Mouse (Mus musculus): Measurements from ENCODE around the gene Slc24a4. TPM values are rescaled to one million over a fixed set of nuclear protein-coding genes. Genes with fewer than 3 reads are reported as not detected.
"Not testable (repeated sequence)": the region's sequence is repeated elsewhere in the genome, so short reads cannot be mapped to it uniquely, and the experiment has no call there.

The Slc24a4 gene
- polyA plus RNA-seq, 1 experiment, result 0.06 TPM

DNA sequence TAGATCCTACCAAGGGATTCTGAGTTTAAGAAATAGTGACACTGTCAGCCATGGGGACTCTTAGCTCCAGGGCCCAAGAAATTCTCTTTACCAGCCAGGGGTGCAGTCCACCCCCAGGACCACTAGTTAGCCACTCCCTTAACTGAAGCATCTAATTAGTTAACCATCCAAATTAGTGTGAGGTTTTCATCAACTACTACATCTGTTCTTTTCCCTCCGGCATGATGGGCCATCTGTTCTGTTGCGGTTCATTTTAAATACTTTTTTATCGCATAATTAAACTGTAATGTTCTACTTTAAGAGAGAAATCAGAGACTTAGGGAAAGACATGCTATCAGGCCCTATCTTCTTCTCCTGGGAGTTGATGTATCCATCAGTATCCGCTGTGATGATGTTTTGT, 121.8 kb downstream of the Slc24a4 start:
- no peak for DNase-seq (ENCODE audit: low spot score)

- no peak for DNase-seq (ENCODE audit: low spot score)
Observed at GRCm38 (mm10) chr12:102251070-102251469, 122.5 kb downstream of the Slc24a4 start.

DNA sequence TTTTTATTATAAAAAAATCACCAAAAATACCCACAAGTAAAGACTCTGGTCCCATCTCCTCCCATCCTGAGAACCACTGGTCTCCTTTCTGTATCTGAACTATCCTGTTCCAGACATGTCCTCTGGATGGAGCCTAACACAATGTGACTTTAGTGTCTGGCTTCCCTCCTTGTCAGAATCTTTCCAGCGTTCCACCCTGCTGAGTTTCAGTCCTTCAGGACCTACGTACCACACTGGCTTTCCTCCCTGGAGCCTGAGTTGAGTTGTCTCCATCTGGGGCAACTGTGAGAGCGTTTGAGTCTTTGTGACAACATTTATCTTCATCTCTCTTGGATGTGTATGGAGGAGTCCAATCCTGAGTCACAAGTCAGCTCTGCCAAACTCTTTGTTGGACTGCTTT, 123.5 kb downstream of the Slc24a4 start:
- no peak for DNase-seq (ENCODE audit: low spot score)

GRCm38 (mm10) chr12:102252525-102252924, 124.0 kb downstream of the Slc24a4 start:
- no peak for DNase-seq (ENCODE audit: low spot score)

DNA sequence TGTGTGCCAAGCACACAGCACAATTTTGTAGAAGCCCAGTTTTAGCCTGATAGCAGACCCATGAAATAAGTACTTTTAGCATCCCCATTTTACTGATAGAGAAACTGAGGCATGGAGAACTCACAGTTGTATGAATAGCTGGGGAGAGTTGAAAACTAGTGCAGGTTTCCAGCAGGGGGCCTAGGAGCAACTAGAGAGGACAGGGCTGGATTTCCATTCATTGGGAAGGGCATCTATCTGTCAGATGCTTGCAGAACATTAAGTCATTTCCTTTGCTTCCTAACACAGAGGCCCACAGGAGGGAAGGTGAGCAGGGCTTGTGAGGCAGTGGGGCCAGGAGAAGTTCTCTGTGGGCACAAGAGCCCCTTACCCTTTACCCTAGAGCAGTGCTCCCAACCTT, 126.5 kb downstream of the Slc24a4 start:
- DNase-seq (ENCODE audit: low spot score), result no peak

DNA sequence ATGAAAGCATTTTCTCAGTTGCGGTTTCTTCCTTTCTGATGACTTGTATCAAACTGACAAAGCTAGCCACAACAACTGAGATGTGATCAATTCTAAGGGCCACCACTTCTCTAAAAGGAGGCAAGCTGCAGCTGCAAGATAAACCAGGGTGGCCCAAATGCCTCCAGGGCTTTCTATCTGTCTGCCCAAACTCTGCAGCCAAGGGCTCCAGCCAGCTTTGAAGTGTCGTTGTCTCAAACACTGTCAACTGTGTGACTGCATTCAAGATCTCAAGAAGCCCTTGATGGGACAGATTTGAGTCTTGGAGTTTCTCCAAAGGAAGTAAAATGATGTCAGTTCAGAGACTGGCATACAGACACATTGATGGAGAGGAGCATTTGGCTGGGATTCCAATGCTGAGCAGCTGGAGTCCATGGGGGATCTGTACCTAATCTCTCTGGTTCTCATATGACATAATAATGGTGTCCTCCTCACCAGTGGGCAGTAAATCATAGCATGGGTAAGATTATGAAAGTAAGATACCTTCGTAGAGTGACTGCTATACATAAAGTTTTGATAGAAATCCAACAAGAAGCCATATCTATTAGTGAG, 130.1 kb downstream of the Slc24a4 start:
- DNase-seq (ENCODE audit: low spot score), result no peak

DNA sequence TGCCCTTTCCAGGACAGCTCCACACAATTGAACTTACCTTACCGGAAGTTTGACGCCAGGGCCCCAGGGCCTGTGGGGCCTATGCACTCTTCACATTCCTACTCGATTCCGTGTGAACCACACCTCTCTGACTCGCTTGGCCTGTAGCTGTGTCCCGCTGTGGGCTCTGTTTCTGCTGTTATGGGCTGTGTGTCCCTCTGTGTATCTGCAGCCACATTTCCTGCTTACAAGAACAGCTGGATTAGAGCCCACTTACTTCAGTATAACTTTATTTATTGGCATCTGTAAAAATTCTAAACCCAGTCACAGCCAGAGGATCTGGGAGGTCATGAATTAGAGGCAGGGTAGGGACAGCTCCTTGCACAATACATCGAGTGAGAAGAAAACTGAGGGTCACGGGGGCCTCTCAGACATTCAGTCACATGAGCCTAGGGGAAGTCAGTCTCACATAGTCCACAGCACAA, 133.4 kb downstream of the Slc24a4 start:
- DNase-seq (ENCODE audit: low spot score), result no peak

DNA sequence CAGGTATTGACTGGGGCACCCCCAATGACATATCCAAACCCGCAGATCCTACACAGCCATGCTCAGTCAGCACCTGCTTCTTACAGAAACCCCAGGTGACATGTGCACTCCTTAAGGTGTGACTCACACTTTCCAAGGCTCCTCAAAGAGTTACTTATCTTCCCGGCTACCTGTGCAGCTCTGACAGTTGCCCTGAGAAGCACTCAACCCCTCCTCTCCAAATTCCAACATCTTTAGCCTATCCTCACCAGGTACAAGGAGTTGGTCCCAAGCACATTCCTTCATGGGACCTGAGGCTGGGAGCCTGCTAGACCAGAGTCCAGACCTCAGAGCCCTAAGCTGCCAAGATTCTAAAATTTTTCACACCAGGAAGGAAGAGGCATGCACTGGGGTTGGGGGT, 134.3 kb downstream of the Slc24a4 start:
- no peak for DNase-seq (ENCODE audit: low spot score)

- DNase-seq (ENCODE audit: low spot score), result no peak
Observed at GRCm38 (mm10) chr12:102263249-102263648, 134.7 kb downstream of the Slc24a4 start.

- no peak for DNase-seq (ENCODE audit: low spot score)
Observed at GRCm38 (mm10) chr12:102266433-102266832, 137.9 kb downstream of the Slc24a4 start.

DNA sequence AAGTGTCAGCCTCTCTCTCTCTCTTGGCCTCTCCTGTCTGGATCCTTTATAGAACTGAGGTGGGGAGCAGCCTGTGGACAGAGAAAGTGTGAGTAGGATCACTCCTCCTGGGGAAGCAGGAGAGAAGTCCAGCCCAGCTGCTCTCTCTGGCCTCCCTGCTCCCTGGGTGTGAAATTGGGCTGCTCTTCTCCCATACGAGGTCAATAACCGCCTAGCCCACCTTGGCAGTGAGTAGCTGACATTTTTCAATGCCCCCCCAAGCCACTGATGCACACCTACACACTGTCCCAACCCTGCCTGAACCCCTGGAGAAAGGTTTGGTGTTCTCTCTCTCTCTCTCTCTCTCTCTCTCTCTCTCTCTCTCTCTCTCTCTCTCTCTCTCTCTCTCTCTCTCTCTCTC, 140.6 kb downstream of the Slc24a4 start:
- DNase-seq (ENCODE audit: low spot score), result no peak

- DNase-seq (ENCODE audit: low spot score), result no peak
Observed at GRCm38 (mm10) chr12:102270776-102271405, 142.4 kb downstream of the Slc24a4 start.

GRCm38 (mm10) chr12:102271447-102271846, 142.9 kb downstream of the Slc24a4 start:
- DNase-seq (ENCODE audit: low spot score), result no peak

DNA sequence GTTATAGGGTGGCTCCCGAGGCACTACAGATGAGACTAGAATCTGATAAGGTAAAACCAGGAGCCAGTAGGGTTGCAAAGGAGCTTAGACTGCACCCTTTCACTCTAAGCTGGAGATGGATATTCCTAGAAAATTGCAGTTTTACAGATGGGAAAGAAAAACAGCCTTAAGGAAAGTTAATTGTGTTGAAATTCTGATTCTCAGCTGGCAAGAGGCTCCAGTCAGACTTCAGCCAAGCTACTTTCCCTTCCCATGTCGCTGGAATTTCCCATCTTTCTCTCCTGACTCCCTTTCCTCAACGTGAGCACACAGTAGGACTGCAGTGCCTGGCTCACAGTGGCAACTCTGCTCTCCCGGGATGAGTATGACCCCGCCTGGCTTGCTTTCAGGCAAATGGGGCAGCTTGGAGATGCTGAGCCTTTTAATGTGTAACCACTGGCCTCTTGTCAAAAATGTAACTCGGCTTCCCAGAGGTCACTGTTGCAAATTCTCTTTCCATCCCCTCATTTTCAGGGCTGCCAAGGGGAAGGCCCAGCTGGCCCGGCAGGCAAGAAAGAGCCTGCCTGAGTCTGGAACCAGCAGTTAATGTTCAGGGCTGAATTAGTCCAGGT, 147.4 kb downstream of the Slc24a4 start:
- DNase-seq (ENCODE audit: low spot score), result no peak

DNA sequence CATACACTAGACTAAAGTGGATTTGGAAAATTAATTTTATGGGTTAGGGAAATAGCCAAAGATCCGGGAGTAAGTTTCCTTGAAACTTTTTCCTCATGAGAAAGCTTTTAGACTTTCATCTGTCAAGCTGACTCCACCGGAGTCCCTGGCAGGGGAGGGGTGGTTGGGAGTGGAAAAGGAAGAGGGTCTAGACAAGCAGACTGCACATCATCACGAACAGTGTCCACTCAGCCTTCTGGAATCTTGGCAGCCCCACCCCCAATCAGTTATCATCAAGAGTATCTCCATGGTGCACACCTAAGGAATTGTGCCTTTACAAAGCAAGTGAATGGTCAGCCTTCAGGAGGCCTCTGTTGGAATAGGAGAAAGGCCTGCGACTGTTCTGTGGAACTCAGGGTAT, 151.8 kb downstream of the Slc24a4 start:
- not testable (repeated sequence) for DNase-seq (ENCODE audit: low spot score)

DNA sequence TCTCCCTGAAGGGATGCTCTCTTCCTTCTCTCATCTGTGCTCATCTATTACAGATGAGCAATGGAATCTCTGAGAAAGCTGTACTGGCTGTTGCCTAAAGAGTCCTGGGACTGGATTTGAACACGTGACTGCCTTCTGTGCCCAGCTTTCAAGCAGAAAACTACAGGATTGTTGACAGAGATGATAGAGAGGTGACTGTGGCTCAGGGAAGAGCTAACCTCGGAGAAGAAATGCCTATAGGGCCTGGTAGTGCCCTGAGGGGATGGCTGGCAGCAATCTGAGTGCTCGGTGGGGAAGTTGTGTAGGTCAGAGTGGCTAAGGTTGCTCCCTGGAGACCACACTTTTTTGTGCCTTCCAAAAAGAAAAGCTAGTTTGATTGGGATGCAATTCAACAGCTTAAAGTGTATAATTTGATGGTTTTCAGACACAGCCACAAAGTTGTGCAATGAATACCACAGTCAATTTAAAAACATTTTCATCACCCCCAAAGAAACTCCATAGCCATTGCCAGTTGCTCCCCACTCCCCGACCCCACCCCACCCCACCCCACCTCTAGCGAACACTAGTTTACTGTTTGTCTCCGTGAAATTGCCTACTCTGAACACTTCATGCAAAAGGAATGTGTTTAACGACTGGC, 152.5 kb downstream of the Slc24a4 start:
- DNase-seq (ENCODE audit: low spot score), result no peak

DNA sequence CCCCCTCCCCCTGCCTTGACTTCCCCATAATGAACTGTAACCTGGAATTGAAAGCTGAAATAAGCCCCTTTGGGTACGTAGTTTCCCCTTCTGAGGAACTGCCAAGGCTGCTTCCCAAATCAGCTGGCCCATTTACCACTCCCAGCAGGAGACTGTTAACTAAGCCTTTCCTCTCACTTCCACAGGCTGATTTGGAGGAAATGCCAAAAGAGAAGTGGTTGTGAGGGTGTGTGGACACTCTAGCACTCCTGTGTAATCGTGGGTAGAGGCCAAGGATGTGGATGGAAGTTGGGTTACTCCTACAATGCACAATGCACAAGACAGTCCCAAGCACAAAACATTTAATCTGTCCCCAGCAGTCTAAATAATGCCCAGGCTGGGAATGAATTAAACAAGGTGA, 153.6 kb downstream of the Slc24a4 start:
- DNase-seq (ENCODE audit: low spot score), result no peak

DNA sequence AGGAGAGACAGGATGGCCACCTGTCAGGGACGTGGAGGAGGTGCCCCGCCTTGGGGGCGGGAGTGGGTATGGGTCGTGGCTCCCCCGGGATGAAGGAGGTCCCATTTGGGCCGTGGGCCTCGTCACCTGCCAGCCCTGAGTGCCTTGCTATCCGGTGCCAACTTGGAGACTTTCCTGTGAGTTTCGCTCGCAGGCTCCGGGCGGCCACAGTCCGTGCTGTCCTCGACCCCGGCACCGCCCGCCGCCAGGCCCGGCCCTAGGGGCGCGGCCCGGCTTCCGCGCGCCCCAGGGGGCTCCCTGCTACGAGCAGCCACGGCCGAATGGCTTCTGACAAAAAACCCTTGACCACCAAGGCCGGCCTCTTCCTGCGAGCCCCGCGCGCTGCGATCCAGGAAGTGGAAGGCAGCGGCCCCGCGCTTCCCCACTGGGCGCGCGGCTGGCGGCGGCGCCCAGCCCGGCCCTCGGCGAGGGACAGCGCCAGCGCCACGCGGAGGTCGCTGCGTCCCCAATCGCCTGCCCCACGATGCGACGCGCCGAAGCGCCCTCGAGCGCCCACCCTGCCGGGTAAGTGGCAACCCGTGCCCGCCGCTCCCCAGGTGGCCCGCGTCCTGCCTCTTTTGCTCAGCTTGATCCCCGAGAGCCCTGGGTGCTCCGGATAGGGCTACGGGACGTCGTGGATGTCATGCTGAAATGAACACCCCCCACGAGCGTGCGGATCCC, 154.4 kb downstream of the Slc24a4 start, which contains the start of gene Rin3:
Rin3 (plus strand) TSS at position 286 of the 720 bp plus-strand sequence.
- peak; percentile 31 for DNase-seq (ENCODE audit: low spot score)

DNA sequence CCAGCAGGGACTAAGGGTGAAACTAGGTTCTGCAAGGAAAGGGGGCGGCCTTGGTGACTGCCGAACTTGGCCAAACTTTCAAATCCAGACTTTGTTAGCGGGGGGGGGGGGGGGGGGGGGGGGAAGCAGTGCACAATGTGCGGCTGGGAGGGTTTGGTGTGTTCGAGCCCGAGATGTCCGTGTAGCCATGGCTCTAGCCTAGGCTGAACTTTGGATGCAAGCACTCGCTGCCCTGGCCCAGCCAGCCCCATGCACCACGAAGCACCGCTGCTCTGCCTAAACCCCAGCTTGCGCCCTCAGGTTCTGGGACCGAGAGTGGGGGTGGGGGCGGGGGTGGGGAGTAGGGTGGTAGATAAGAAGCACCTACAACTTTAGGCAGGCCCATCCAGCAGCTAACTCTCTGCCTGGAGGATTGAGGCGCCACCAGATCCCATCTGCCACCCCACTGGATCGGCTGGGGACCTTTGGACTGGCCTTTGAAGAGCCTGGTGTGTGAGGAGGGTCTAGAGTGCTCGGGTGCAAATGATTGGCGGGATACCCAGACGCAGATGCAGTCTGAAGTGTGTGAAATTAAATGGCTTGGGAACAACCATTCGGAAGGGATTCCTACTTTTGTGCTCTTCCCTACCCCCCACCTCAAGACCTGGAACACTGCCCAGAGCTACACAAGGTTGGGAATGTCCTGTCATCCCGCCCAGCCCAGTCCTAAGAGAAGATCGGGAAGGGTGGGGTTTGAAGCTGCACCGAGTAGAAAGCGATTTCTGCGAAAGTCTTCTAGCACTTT, 155.1 kb downstream of the Slc24a4 start:
- DNase-seq (ENCODE audit: low spot score), result no peak

DNA sequence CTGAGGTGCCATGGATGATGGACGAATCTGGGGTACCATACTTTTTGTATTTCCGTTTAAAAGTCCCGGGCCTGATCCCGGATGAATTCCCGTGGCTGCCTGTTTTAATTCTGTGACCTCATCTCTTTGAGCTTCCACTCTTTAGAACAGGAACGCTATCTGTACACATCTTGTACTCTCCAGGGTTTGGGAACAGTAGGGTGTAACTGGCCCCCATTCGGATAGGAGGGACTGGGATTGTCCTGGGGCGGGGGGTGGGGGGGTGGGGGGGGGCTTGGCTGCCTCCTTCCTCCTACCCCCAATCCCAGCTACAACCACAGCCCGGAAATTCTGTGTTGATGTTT, 155.7 kb downstream of the Slc24a4 start:
- DNase-seq (ENCODE audit: low spot score), result no peak

DNA sequence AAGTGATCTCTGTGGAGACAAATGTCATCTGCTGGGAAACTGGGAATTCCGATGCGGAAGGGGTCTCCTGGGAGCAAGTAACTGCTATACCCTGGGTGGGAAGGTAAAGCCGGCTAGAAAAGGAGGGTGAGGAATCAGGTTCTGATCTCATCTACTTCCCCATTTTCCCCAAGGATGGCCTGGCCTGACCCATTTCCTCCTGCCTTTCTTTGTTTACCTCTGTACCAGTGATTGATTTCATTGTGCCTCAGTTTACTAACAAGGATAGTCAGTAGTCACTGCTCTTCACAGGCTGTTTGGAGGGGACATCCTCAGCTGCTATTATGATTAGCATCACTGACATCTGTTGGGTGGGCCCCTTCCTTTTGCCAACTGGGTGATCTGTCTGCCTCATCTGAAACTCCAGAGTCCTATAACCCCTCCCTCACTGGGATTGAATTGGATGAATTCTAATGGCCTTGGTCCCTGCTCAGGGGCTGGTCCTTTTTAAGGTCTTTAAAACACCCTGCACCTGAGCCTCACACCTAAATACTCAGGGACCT, 156.2 kb downstream of the Slc24a4 start:
- DNase-seq (ENCODE audit: low spot score), result no peak

Measured in urinary bladder, adult 2 months (tissue).